Mouse (Mus musculus) heart, embryonic 12.5 days (tissue): Measurements from ENCODE around the gene Rfc5. TPM values are rescaled to one million over a fixed set of nuclear protein-coding genes. Genes with fewer than 3 reads are reported as not detected.
"Not testable (repeated sequence)": the region's sequence is repeated elsewhere in the genome, so short reads cannot be mapped to it uniquely, and the experiment has no call there.

ENCODE experiments used
- ATAC-seq: fragments of 200-750 bp; cut with Nextera tagmentation; 2 replicates; pipeline ENCODE4 v1.8.0; 2017; ENCODE audit warnings: moderate TSS enrichment, moderate library complexity; ENCODE audit not compliant: insufficient number of reproducible peaks, low FRiP score
- H3K27ac ChIP-seq: fragments of 300-500 bp; sonication (generic); 2 replicates; pipeline ENCODE4 v1.5.1; 2016; ENCODE audit warnings: mild to moderate bottlenecking, moderate library complexity; ENCODE audit not compliant: poor library complexity, severe bottlenecking
- H3K27me3 ChIP-seq: fragments of 300-500 bp; sonication (generic); replicated peaks from 2 replicates; pipeline ENCODE4 v1.6.1; 2016; ENCODE audit warnings: mild to moderate bottlenecking, moderate library complexity
- H3K36me3 ChIP-seq: fragments of 300-500 bp; sonication (generic); 2 replicates; pipeline ENCODE4 v1.6.1; 2016; ENCODE audit warnings: mild to moderate bottlenecking, moderate library complexity
- H3K4me1 ChIP-seq: fragments of 300-500 bp; sonication (generic); replicated peaks from 2 replicates; pipeline ENCODE4 v1.6.1; 2016; ENCODE audit warnings: mild to moderate bottlenecking
- H3K4me2 ChIP-seq: fragments of 300-500 bp; sonication (generic); 2 replicates; pipeline ENCODE4 v1.6.1; 2016; ENCODE audit warnings: mild to moderate bottlenecking, moderate library complexity
- H3K4me3 ChIP-seq: fragments of 300-500 bp; sonication (generic); 2 replicates; pipeline ENCODE4 v1.5.1; 2016; ENCODE audit warnings: mild to moderate bottlenecking
- H3K9ac ChIP-seq: fragments of 300-500 bp; sonication (generic); 2 replicates; pipeline ENCODE4 v1.6.1; 2016; ENCODE audit warnings: mild to moderate bottlenecking, moderate library complexity
- H3K9me3 ChIP-seq: fragments of 300-500 bp; sonication (generic); replicated peaks from 2 replicates; pipeline ENCODE4 v1.6.1; 2016; ENCODE audit warnings: mild to moderate bottlenecking, moderate library complexity
- WGBS: fragments of 180-500 bp; shearing (Covaris S2); methylation state at CpG from one replicate; pipeline ENCODE4 v1.1.7; 2016; 5-methylcytosine and 5-hydroxymethylcytosine counted together
- polyA plus RNA-seq: library from polyadenylated mRNA; unstranded; fragments of >200 nt; fragmentation: Nextera tagmentation; extraction: Ambion mirVana; gene quantifications from 2 replicates; pipeline ENCODE4 v1.2.1, GENCODE M21; 2016

Rfc5 gene
- polyA plus RNA-seq: 61.2 and 63.0 TPM in 2 replicates

GRCm38 (mm10) chr5:117388877-117389276, at the start of gene Rfc5:
Gene Rfc5, minus strand, starts transcription at chr5:117389047.
- peak within 1 kb of the TSS; percentile 98 for H3K9ac ChIP-seq
- no peaks in the 10 kb centered on the region for H3K27me3 ChIP-seq
- 2% methylated on average over 43 of the region's 44 CpGs for WGBS
- ATAC-seq: peak; percentile 96
- peaks cover 21% of the 10 kb centered on the region for H3K9me3 ChIP-seq
- peaks cover 17% of the 10 kb centered on the region for H3K4me1 ChIP-seq
- 0 out of 2 replicates have a peak within 1 kb of the TSS, but pooled peaks have one; percentile 38 for H3K27ac ChIP-seq
- peak within 1 kb of the TSS; percentile 91 for H3K4me3 ChIP-seq
- H3K36me3 ChIP-seq: peaks cover 22% of the 10 kb centered on the region
- peak within 1 kb of the TSS; percentile 89 for H3K4me2 ChIP-seq

DNA sequence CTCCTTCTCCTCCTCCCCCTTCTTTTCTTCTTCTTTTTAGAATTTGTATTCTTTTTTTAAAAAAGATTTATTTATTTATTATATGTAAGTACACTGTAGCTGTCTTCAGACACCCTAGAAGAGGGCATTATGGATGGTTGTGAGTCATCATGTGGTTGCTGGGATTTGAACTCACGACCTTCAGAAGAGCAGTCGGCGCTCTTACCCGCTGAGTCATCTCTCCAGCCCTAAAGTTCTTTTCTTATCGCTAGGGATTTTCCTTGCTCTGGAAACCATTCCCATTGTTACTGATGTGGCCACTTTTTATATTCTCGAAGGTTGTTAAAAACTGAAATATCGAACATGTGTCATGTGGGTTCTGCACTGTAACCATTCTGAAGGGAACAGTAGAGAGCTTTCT, 44.7 kb upstream of the Rfc5 start:
- not testable (repeated sequence) for H3K4me1 ChIP-seq, H3K27me3 ChIP-seq, H3K27ac ChIP-seq, H3K4me2 ChIP-seq, H3K36me3 ChIP-seq, H3K4me3 ChIP-seq, H3K9me3 ChIP-seq, H3K9ac ChIP-seq, ATAC-seq
- 81% methylated on average over 7 of the region's 7 CpGs for WGBS

- Histone ChIP-seq H3K4me1 (0 out of 2 replicates have a peak, but pooled peaks cover 6% of the 10 kb centered on the region), H3K27me3 (peaks cover 59% of the 10 kb centered on the region), H3K9ac (no peak overlapping the region), H3K27ac (no peak overlapping the region), H3K4me2 (no peak overlapping the region), H3K36me3 (no peaks in the 10 kb centered on the region), H3K4me3 (no peak overlapping the region), H3K9me3 (no peaks in the 10 kb centered on the region; the same call in 1 of the 2 replicates)
- 67% methylated on average over 2 of the region's 2 CpGs for WGBS
- ATAC-seq: no peak
These were observed 28.6 kb upstream of the Rfc5 start for GRCm38 (mm10) chr5:117417442-117417841.

DNA sequence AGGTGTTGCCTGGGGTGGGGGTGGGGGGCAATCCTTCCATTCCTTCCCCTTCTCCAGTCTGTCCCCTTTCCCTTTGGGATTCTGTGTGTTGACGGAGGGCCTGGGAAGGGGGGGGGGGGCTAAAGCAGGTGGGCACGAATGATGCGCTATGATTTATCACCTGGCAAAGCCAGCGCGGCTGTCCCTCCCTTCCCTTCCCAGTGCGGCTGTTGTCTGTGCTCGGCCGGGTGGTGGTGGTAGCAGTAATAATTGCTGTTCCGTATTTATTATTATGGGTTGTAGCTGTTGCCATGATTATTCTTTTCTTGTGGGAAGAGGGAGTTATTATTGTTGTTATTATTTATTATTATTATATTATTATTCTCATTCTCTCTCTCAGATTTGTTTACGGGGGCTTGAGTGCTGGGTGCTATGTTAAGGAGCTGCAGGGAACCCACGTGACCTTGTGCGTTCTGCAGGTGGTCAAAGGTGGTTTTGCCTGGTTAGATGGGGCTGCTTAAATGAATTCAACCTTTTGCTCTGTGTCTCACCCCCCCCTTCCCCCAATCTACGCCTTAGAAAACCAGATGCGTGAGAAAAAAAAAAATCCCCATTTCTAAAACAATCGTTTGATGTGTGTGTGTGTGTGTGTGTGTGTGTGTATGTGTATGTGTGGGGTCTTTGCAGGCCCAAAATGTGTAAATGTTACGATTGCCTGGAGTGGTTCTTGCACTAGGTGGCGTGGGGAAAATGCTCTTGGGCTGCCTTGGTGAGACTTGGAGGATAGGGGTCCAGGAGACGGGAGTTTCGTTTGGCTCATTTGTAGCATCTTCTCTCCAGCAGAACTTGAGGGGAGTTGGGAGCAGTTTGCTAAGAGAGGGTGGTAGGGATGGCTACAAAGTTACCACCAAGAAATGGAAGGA, 26.4 kb upstream of the Rfc5 start:
- Histone ChIP-seq H3K27ac (no peak overlapping the region), H3K4me3 (no peak overlapping the region), H3K36me3 (no peaks in the 10 kb centered on the region), H3K9me3 (no peaks in the 10 kb centered on the region; the same call in 1 of the 2 replicates), H3K27me3 (peaks cover 81% of the 10 kb centered on the region), H3K9ac (no peak overlapping the region), H3K4me2 (no peak overlapping the region), H3K4me1 (0 out of 2 replicates have a peak, but pooled peaks cover 6% of the 10 kb centered on the region)
- ATAC-seq: no peak
- 35% methylated on average over 19 of the region's 19 CpGs for WGBS

- H3K4me2 ChIP-seq: peak overlapping the region; percentile 97
- 0 out of 2 replicates have a peak, but pooled peaks cover 6% of the 10 kb centered on the region for H3K4me1 ChIP-seq
- H3K9ac ChIP-seq: no peak overlapping the region
- H3K36me3 ChIP-seq: no peaks in the 10 kb centered on the region
- H3K9me3 ChIP-seq: no peaks in the 10 kb centered on the region; the same call in 1 of the 2 replicates
- 0 out of 2 replicates have a peak, but pooled peaks have one; percentile 4 for ATAC-seq
- WGBS: 6% methylated on average over 10 of the region's 10 CpGs
- H3K4me3 ChIP-seq: peak overlapping the region; percentile 80
- no peak overlapping the region for H3K27ac ChIP-seq
- H3K27me3 ChIP-seq: peaks cover 87% of the 10 kb centered on the region
These were observed 25.8 kb upstream of the Rfc5 start for GRCm38 (mm10) chr5:117414611-117415010.

- peak; percentile 31; the same call in 1 of the 2 replicates for ATAC-seq
- peak within 1 kb of the TSS; percentile 97 for H3K4me2 ChIP-seq
- WGBS: under 1% methylated on average over 89 of the region's 89 CpGs
- peak within 1 kb of the TSS; percentile 80 for H3K4me3 ChIP-seq
- H3K4me1 ChIP-seq: 0 out of 2 replicates have a peak, but pooled peaks cover 6% of the 10 kb centered on the region
- H3K36me3 ChIP-seq: no peaks in the 10 kb centered on the region
- H3K9me3 ChIP-seq: no peaks in the 10 kb centered on the region
- no peak within 1 kb of the TSS for H3K27ac ChIP-seq
- H3K9ac ChIP-seq: peak within 1 kb of the TSS; percentile 65
- H3K27me3 ChIP-seq: peaks cover 90% of the 10 kb centered on the region
These were observed 25.0 kb upstream of the Rfc5 start, which contains the start of gene Ksr2 for GRCm38 (mm10) chr5:117413507-117414501. Gene Ksr2, plus strand, starts transcription at chr5:117414000.

DNA sequence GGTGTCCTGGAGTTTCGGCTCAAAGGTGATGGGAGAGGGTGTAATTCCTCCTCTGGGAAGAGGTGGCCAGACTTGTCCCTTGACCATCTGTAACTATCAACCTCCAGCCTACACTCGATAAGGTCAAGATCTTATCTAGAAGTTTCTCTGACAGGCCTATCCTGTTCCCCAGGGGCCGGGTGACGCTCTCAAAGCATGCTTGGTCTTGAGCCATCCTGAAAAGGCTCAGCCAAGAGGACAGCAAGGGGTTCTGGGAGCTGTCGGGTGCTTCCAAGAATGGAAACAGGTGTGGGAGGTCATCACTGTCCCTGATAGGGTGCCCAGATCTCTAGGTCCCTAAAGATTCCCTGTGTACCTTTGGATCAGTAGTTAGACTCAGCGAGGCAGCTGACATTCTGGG, 20.5 kb upstream of the Rfc5 start:
- WGBS: 51% methylated on average over 6 of the region's 6 CpGs
- peaks cover 51% of the 10 kb centered on the region for H3K27me3 ChIP-seq
- H3K4me2 ChIP-seq: no peak overlapping the region
- H3K36me3 ChIP-seq: no peaks in the 10 kb centered on the region
- no peaks in the 10 kb centered on the region for H3K9me3 ChIP-seq
- H3K4me3 ChIP-seq: no peak overlapping the region
- H3K4me1 ChIP-seq: 0 out of 2 replicates have a peak, but pooled peaks cover 6% of the 10 kb centered on the region
- H3K27ac ChIP-seq: no peak overlapping the region
- no peak overlapping the region for H3K9ac ChIP-seq
- ATAC-seq: no peak

DNA sequence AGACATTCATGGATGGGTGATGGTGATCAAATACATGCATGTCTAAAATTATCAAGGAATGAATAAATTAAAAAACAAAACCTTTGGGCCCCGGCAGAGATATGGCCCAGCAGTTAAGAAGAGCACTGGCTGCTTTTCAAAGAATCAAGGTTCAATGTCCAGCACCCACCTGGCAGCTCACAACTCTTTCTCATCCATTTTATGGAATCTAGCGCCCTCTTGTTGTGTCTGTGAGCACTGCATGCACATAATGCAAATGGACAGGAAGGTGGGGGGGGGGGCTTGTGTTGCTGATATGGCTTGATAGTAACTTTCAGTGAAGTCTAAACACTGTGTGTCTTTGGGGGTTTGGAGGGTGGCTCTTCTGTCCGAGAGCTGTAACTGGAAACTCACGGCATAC, 19.4 kb upstream of the Rfc5 start:
- no peak overlapping the region for H3K9ac ChIP-seq
- ATAC-seq: no peak
- no peaks in the 10 kb centered on the region for H3K36me3 ChIP-seq
- H3K27me3 ChIP-seq: peaks cover 39% of the 10 kb centered on the region
- no peak overlapping the region for H3K4me2 ChIP-seq
- no peak overlapping the region for H3K4me3 ChIP-seq
- no peak overlapping the region for H3K27ac ChIP-seq
- 58% methylated on average over 4 of the region's 4 CpGs for WGBS
- H3K9me3 ChIP-seq: no peaks in the 10 kb centered on the region
- 0 out of 2 replicates have a peak, but pooled peaks cover under 1% of the 10 kb centered on the region for H3K4me1 ChIP-seq

- not testable (repeated sequence) for ATAC-seq, H3K4me2 ChIP-seq, H3K27me3 ChIP-seq, H3K4me3 ChIP-seq, H3K9me3 ChIP-seq, H3K36me3 ChIP-seq, H3K27ac ChIP-seq, H3K4me1 ChIP-seq, H3K9ac ChIP-seq
- 72% methylated on average over 2 of the region's 2 CpGs for WGBS
These were observed 15.8 kb upstream of the Rfc5 start for GRCm38 (mm10) chr5:117404671-117405070.

DNA sequence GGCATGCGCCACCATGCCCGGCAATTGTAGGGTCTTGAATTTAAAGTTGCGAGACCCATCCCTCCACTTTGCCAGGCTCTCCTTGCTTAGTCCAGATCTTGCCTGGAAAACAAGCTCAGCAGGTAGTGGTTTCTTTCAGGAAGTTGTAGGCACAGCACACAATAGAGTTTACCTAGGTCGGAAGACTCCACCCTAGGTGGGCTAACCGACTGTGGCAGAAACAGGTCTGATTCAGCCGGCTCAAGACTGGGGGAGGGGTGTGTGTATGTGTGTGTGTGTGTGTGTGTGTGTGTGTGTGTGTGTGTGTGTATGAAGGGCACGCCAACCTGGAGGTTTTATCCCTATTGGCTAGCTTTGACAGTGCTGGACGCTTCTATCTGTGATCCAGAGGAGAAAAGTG, 14.8 kb upstream of the Rfc5 start:
- Histone ChIP-seq H3K27me3 (no peaks in the 10 kb centered on the region; the same call in 1 of the 2 replicates), H3K9me3 (no peaks in the 10 kb centered on the region), H3K27ac (no peak overlapping the region), H3K9ac (no peak overlapping the region), H3K4me2 (no peak overlapping the region), H3K36me3 (no peaks in the 10 kb centered on the region), H3K4me3 (no peak overlapping the region), H3K4me1 (no peaks in the 10 kb centered on the region)
- 85% methylated on average over 8 of the region's 8 CpGs for WGBS
- ATAC-seq: no peak
